ENCODE assay signal across 8 mouse cellular contexts in the genomic region with DNA sequence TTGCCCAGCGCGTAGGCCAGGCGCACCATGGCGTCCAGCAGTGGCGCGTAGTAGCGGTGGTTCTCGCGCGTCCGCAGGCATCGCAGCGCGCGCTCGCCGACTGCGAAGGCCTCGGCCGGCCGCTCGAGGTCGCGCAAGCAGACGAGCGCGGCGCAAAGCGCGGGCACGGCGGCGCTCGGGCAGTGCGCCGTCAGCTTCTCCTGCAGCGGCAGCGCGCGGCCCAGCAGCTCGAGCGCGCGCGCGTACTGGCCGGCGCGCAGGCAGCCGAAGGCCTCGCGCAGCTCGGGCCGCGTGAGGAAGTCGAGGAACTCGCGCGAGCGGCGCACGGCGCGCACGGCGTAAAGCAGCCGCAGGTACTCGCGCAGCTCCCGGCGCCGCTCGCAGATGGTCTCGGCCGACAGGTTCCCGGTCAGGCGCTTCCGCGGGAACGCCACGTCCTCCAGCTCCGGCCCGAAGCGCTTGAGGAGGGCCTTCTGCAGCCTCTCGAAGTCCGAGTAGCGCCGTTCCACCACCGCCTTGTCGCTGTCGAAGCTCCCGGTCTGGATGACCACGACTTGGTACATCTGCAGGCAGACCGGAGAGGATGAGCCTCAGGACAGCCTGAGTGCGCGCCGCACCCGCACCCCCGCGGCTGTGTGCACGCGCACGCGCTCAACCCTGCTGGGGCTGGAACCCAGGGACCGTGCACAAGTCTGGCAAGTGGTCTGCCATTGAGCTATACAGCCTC. TPM values are rescaled to one million over a fixed set of nuclear protein-coding genes. Genes with fewer than 3 reads are reported as not detected.
DNase-seq lines count a peak whose midpoint lies in the region; ATAC-seq lines count a peak whose summit lies in the region.

No protein-coding gene starts in this region.

- H3K4me3 ChIP-seq in forebrain, embryonic 11.5 days (ENCODE audit: low read depth, low read length) = peak overlapping the region; percentile 47
- peak overlapping the region; percentile 52 for H3K4me3 ChIP-seq in heart, embryonic 14.5 days (ENCODE audit: control insufficient read depth in 1 of 2, insufficient read depth in 1 of 2, low read depth in 1 of 2, low read length in 2 of 2)
- peak overlapping the region; percentile 51 for H3K4me3 ChIP-seq in liver, embryonic 11.5 days (ENCODE audit: low read depth, low read length)
- peak overlapping the region; percentile 51 for H3K4me3 ChIP-seq in neural tube, embryonic 13.5 days

- H3K27me3 ChIP-seq in forebrain, embryonic 11.5 days (ENCODE audit: control insufficient read depth, insufficient read depth, low read length) = peaks cover 15% of the 10 kb centered on the region
- peaks cover 51% of the 10 kb centered on the region for H3K27me3 ChIP-seq in heart, embryonic 14.5 days (ENCODE audit: control insufficient read depth, insufficient read depth, low read length)
- H3K27me3 ChIP-seq in liver, embryonic 11.5 days (replicated peaks; ENCODE audit: control insufficient read depth, insufficient read depth, low read length) = peaks cover 41% of the 10 kb centered on the region
- H3K27me3 ChIP-seq in neural tube, embryonic 13.5 days = peaks cover 30% of the 10 kb centered on the region

- peaks cover 2% of the 10 kb centered on the region; the same call in 1 of the 2 replicates for H3K4me1 ChIP-seq in forebrain, embryonic 11.5 days (replicated peaks; ENCODE audit: control insufficient read depth, insufficient read depth, low read length)
- peaks cover 0 to 5% of the 10 kb centered on the region in 2 experiments; a peak in 1 of 4 replicates for H3K4me1 ChIP-seq in heart, embryonic 14.5 days (ENCODE audit: control insufficient read depth in 2 of 2, insufficient read depth in 2 of 2, low read length in 2 of 2)
- H3K4me1 ChIP-seq in liver, embryonic 11.5 days (replicated peaks; ENCODE audit: control insufficient read depth, insufficient read depth, low read length) = peaks cover 5% of the 10 kb centered on the region; the same call in 1 of the 2 replicates
- H3K4me1 ChIP-seq in neural tube, embryonic 13.5 days (replicated peaks) = peaks cover 10% of the 10 kb centered on the region

- under 1% methylated on average over 97 of the region's 105 CpGs for WGBS in forebrain, embryonic 11.5 days
- under 1% methylated on average over 100 of the region's 105 CpGs for WGBS in heart, embryonic 14.5 days
- WGBS in liver, embryonic 11.5 days = under 1% methylated on average over 105 of the region's 105 CpGs
- under 1% methylated on average over 101 of the region's 105 CpGs for WGBS in neural tube, embryonic 13.5 days

- H3K4me2 ChIP-seq in forebrain, embryonic 11.5 days (ENCODE audit: low read depth, low read length, severe bottlenecking) = peak overlapping the region; percentile 92
- H3K4me2 ChIP-seq in heart, embryonic 14.5 days (ENCODE audit: low read length) = peak overlapping the region; percentile 94
- peak overlapping the region; percentile 83 for H3K4me2 ChIP-seq in liver, embryonic 11.5 days
- peak overlapping the region; percentile 83 for H3K4me2 ChIP-seq in neural tube, embryonic 13.5 days

- H3K36me3 ChIP-seq in forebrain, embryonic 11.5 days (ENCODE audit: control insufficient read depth, insufficient read depth, low read length) = no peaks in the 10 kb centered on the region
- no peaks in the 10 kb centered on the region for H3K36me3 ChIP-seq in heart, embryonic 14.5 days (ENCODE audit: control insufficient read depth, insufficient read depth, low read length)
- no peaks in the 10 kb centered on the region for H3K36me3 ChIP-seq in liver, embryonic 11.5 days (ENCODE audit: control insufficient read depth, insufficient read depth, low read length)
- no peaks in the 10 kb centered on the region for H3K36me3 ChIP-seq in neural tube, embryonic 13.5 days

- peak overlapping the region; percentile 70 for H3K9ac ChIP-seq in forebrain, embryonic 11.5 days (ENCODE audit: low read length)
- peak overlapping the region; percentile 76 for H3K9ac ChIP-seq in heart, embryonic 14.5 days (ENCODE audit: low read length)
- H3K9ac ChIP-seq in liver, embryonic 11.5 days (ENCODE audit: low read depth, low read length) = peak overlapping the region; percentile 56
- H3K9ac ChIP-seq in neural tube, embryonic 13.5 days = peak overlapping the region; percentile 80

- peak; percentile 80 for ATAC-seq in forebrain, embryonic 11.5 days (replicated peaks; ENCODE audit: low FRiP score)
- ATAC-seq in heart, embryonic 14.5 days (ENCODE audit: insufficient number of reproducible peaks, insufficient read depth, low FRiP score, low read depth) = peak; percentile 67
- peak; percentile 48 for ATAC-seq in liver, embryonic 11.5 days (replicated peaks; ENCODE audit: low FRiP score)
- ATAC-seq in neural tube, embryonic 13.5 days (ENCODE audit: low read depth) = peak; percentile 82

- no peaks in the 10 kb centered on the region for H3K9me3 ChIP-seq in forebrain, embryonic 11.5 days (ENCODE audit: control insufficient read depth, low read length)
- H3K9me3 ChIP-seq in heart, embryonic 14.5 days (ENCODE audit: control insufficient read depth, low read length) = no peaks in the 10 kb centered on the region
- no peaks in the 10 kb centered on the region for H3K9me3 ChIP-seq in liver, embryonic 11.5 days (ENCODE audit: control insufficient read depth, low read length)
- H3K9me3 ChIP-seq in neural tube, embryonic 13.5 days = no peaks in the 10 kb centered on the region

- peak; percentile 57 for DNase-seq in thymus, postnatal 14 days
- DNase-seq in thymus, postnatal 36 days = no peak
- DNase-seq in forebrain, embryonic 11.5 days (ENCODE audit: low spot score) = peak; percentile 90
- peak; percentile 89 for DNase-seq in kidney, postnatal 10 days
- peak; percentile 55 for DNase-seq in liver, embryonic 11.5 days (ENCODE audit: low spot score)
- DNase-seq in urinary bladder, postnatal 14 days (ENCODE audit: low spot score) = peak; percentile 73

- H3K27ac ChIP-seq in forebrain, embryonic 11.5 days (ENCODE audit: low read depth, low read length) = peak overlapping the region; percentile 48; the same call in 1 of the 2 replicates
- H3K27ac ChIP-seq in heart, embryonic 14.5 days (replicated peaks in 1 of 2; ENCODE audit: control insufficient read depth in 1 of 2, insufficient read depth in 1 of 2, low read depth in 2 of 2, low read length in 2 of 2) = 0 out of 4 replicates have a peak overlapping the region, but pooled peaks of 1 of the 2 experiments have one; percentile 3
- H3K27ac ChIP-seq in liver, embryonic 11.5 days (ENCODE audit: low read depth, low read length) = no peak overlapping the region
- H3K27ac ChIP-seq in neural tube, embryonic 13.5 days (replicated peaks) = peak overlapping the region; percentile 79

RNA-seq across cellular contexts. Expression of a gene that starts 8.5 kb away (rescaled TPM):
- polyA plus RNA-seq in forebrain, embryonic 11.5 days (2014; fragmentation: Nextera tagmentation; extraction: Ambion mirVana) = 0.83 and 0.95 TPM in 2 replicates
- 1.7 and 2.0 TPM in 2 replicates for polyA plus RNA-seq in heart, embryonic 14.5 days (2014; fragmentation: Nextera tagmentation; extraction: Ambion mirVana)
- polyA plus RNA-seq in liver, embryonic 11.5 days (2014; fragmentation: Nextera tagmentation; extraction: Ambion mirVana) = 2.3 and 2.6 TPM in 2 replicates
- 1.1 and 1.4 TPM in 2 replicates for polyA plus RNA-seq in neural tube, embryonic 13.5 days (2015; fragmentation: Nextera tagmentation; extraction: Ambion mirVana)

RNA-seq across cellular contexts. Expression of a gene that starts 19.7 kb away (rescaled TPM):
- polyA plus RNA-seq in forebrain, embryonic 11.5 days (2014; fragmentation: Nextera tagmentation; extraction: Ambion mirVana) = 0.07 and 0.13 TPM in 2 replicates
- not detected in 2 replicates for polyA plus RNA-seq in heart, embryonic 14.5 days (2014; fragmentation: Nextera tagmentation; extraction: Ambion mirVana)
- 0.04 and 0.15 TPM in 2 replicates for polyA plus RNA-seq in liver, embryonic 11.5 days (2014; fragmentation: Nextera tagmentation; extraction: Ambion mirVana)
- 0.10 TPM in 1 of 2 replicates, not detected in the other for polyA plus RNA-seq in neural tube, embryonic 13.5 days (2015; fragmentation: Nextera tagmentation; extraction: Ambion mirVana)

Comparison
In these comparisons a context has a peak if more than half of its experiments do, and no peak if none do; other contexts are left out.
1. DNase-seq: peak in thymus, postnatal 14 days (single experiment), forebrain, embryonic 11.5 days (single experiment), kidney, postnatal 10 days (single experiment), liver, embryonic 11.5 days (single experiment) and urinary bladder, postnatal 14 days (single experiment); none in thymus, postnatal 36 days (0 of 2).
2. Peak in every context shown above with its lines, with median percentiles within 50 percentile points of each other: ATAC-seq, H3K4me2 ChIP-seq, H3K4me3 ChIP-seq and H3K9ac ChIP-seq.